Mouse (Mus musculus) effector memory CD4-positive, alpha-beta T cell, adult 5 months (primary cell): ENCODE results near the gene Oaz1. TPM values are rescaled to one million over a fixed set of nuclear protein-coding genes. Genes with fewer than 3 reads are reported as not detected.

Experiments
- polyA plus RNA-seq: library from polyadenylated mRNA; unstranded; fragments of 100-300 nt; shearing (Covaris generic); gene quantifications from one replicate; pipeline ENCODE4 v1.2.1, GENCODE M21; 2017

Oaz1 gene
- 2,107 TPM for polyA plus RNA-seq

DNA sequence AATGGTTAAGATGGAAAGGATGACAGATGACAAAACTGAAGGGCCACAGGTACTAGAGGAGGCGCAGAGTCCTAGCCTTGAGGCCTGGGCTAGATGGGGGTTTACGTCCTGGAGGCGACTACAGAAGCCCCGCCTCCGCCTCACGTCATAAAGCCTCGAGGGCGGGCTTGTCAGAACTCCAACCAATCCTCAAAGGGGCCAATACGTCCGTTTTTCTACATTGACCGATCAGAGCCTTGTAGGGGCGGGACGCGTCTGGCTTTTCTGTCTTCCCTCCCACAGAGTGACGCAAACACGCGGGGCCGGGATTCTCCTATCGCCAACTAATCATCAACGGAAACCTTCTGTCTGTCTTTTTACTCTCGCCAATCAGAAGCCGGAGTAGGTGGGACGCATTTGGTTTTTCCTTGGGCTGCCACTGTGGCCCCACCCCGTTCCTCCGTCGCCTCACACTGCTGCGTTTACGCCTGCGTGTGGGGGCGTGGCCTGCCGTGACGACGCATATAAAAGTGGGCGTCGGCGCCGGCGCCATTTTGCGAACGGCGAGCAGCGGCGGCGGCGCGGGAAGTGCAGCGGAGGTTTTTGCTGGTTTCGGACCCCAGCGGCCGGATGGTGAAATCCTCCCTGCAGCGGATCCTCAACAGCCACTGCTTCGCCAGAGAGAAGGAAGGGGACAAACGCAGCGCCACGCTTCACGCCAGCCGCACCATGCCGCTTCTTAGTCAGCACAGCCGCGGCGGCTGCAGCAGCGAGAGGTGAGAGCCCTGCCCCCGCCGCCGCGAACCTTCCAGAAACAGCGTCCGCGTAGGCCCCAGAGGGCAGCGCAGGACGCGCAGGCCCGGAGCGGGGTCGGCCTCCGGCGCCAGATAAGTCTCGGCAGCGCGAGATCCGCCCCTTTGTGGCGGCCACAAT is at the start of gene Oaz1:
Gene Oaz1 (plus strand): TSS at position 506 of the 912 bp plus-strand sequence.

DNA sequence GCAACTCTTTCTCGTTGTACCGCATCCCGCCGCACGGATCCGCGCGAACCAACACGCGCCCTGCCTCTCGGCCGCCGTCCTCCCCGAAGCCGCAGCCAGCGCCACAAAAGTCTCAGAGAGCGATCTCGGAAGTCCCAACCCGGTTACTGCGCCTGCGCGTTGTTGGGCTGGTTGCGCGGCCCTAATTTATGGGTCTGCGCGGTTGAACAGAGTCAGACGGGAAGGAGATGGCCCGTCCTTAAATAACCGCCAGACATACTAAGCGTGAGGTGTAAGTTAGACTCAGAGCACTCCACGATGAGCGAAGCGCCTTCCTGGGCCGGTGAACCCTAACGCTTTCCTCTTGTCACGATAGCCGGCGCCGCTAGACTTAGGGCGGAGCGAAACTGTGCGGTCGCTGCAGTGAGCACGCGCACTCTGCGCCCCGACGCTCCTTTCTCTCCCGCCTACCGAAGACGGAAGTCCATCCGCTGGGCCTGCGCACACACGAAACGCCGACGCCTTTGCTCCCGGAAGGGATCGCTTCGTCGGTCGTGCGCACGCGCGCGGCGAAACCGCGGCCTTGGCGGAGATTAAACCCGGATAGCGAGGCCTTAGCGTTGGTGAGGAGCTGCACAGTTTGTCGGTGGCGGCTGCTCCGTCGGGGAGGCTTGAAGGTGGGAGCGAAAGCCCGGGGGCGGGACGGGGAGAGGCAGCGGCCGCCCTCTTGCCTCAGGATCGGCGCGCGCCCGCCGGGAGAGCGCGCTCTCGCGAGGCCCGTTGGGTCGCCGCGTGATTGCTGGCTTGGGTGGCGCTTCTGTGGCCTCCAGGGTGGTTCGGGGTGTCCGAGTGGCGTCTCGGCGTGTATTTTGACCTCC is 28.1 kb upstream of the Oaz1 start, which contains the start of the genes Sf3a2 and Plekhj1:
Gene Sf3a2 (plus strand): TSS at position 49 of the 857 bp plus-strand sequence.
Gene Plekhj1 (minus strand): TSS at position 477 of the 857 bp plus-strand sequence.

DNA sequence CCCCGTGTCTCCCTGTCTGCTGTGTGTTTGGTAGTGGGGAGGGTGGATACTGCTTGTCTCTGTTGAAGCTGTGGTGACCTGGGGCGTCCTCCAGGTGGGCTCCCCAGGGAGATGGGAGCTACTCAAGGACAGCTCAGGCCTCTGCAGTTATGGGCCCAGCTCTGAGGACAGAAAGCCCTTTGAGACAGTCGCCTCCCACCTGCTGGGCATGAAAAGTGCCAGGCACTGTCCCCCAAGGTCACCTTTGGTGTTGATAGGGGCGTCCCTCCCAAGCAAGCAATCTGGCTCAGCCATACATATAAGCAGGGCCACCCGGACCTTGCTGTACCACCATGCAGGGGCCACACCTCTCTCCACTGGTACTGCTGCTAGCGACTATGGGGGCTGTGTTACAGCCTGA is 21.5 kb upstream of the Oaz1 start, which contains the start of gene Amh:
Gene Amh (plus strand): TSS at position 328 of the 400 bp plus-strand sequence.

DNA sequence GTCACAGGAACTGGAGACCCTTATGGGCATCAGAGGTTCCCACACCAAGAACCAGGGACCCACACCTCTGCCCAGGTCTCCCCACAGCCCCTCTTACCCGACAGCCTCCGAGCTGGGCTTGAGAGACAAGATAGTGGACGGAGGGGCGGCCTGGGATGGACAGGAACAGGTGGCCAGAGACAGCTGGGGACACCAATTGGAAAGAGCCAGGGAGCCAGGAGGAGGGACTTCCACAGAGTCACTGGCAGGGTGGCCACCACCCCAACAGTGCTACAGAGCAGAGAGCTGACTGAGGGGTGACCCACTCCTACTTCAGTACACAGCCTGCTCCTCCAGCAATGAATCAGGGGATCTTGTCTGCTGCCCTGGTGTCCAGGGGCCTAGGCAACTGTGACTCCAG is 13.1 kb upstream of the Oaz1 start, which contains the start of gene Jsrp1:
Gene Jsrp1 (minus strand): TSS at position 133 of the 400 bp plus-strand sequence.

DNA sequence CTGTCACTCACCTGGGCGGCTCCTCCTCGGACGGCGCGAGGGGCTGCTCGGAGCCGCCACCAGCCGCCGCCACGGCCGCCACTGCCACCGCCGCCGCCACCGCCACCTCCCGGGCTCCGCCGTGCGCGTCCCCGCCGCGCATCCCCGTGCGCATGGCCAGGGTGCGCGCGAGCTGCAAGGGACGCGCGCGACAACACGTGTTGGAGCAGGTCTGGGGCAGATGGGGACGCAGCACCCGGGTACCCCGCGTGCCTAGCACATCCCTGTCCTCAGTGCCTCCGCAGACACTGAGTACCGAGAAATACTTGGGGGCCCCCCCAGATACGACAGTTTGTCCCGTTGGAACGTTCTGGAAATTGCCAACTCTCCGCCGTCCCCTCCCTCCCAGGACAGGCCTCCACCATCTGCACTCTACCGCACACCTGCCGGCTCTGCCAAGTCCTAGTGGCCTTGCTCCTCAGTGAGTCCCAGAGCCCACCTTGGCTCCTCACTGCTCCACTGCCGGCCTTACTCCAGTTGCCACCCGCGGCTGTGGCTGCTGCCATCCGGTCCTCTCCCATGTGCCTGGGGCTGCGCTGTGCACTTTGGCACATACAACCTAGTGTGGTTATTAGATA is 17.6 kb downstream of the Oaz1 start, which contains the start of gene Lingo3:
Gene Lingo3 (minus strand): TSS at position 109 of the 617 bp plus-strand sequence.

DNA sequence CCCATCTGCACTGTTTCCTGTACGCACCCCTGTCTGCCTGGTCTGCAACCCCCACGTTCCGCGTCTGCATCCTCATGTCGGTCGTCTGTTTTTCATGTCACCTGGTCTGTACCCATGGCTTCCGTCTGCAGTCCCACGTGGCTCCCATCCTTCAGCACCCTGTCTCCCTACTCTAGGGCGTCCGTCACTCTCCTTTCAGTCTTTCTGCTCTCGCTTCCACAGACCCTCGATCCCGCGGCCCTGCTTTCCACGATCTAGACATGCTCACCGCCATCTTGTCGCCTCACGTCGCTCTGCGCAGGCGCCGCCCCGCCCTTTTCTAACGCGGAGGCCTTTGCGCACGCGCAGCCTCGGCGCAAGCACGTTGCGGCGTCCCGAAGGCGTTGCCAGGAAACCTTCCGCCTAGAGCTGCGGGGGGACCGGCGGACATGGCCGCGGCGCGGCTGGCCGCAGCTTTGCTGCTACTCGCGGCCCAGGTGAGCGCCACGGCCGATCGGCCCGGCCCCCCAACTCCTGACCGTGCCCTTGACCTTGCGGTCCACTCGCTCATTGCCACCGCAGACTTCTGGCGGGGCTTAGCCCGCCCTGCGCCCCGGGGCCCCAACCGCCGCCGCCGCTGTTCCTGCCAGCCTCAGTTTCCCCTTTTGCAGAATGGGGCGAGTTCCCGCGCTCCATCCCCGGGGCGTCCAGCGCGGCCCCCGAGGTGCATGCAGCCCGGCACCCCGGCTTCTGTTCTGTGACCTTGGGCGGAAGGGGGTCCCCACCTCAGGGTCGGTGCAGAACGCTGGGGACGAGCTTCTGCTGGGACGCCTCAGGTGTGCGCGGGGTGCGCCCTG is 28.7 kb downstream of the Oaz1 start, which contains the start of the genes Lsm7 and Sppl2b:
Gene Lsm7 (minus strand): TSS at position 297 of the 836 bp plus-strand sequence.
Gene Sppl2b (plus strand): TSS at position 363 of the 836 bp plus-strand sequence.

DNA sequence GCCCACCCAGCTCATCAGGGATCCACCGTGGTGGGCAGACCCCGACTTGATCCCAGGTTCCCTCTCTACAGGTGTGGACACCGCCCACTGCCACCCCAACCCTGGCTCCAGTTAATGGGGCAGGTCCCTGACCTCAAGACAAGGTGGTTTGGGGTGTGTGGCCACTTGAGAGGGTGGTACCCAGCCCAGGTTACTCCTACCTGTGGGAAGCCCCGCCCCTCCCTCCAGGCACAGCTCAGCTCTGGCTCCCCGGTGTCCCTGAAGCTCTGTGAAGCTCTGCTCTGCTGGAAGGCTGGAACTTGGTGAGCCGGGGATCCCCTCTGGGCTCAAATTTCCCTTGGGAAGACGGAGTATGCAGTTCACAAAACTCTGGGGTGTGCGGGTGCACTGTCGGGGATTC is 45.1 kb downstream of the Oaz1 start, which contains the start of gene Tmprss9:
Gene Tmprss9 (plus strand): TSS at position 268 of the 400 bp plus-strand sequence.

Other genes starting within 250 kb of the Oaz1 start
- gene Klf16, start 249.3 kb upstream of the Oaz1 start, polyA plus RNA-seq = 18.5 TPM
- 90.9 TPM for gene Abhd17a, start 236.3 kb upstream of the Oaz1 start, polyA plus RNA-seq
- gene Scamp4, start 223.8 kb upstream of the Oaz1 start, polyA plus RNA-seq = 95.7 TPM
- gene Adat3, start 223.8 kb upstream of the Oaz1 start, polyA plus RNA-seq = 7.5 TPM
- gene Gm49322, start 220.6 kb upstream of the Oaz1 start, polyA plus RNA-seq = 8.8 TPM
- gene Csnk1g2, start 203.8 kb upstream of the Oaz1 start, polyA plus RNA-seq = 322 TPM
- gene Btbd2, start 169.6 kb upstream of the Oaz1 start, polyA plus RNA-seq = 23.0 TPM
- 211 TPM for gene Mknk2, start 148.5 kb upstream of the Oaz1 start, polyA plus RNA-seq
- gene Mob3a, start 124.7 kb upstream of the Oaz1 start, polyA plus RNA-seq = 104 TPM
- gene Izumo4, start 124.5 kb upstream of the Oaz1 start, polyA plus RNA-seq = 79.5 TPM
- 74.7 TPM for gene Ap3d1, start 84.4 kb upstream of the Oaz1 start, polyA plus RNA-seq
- 85.2 TPM for gene Dot1l, start 71.5 kb upstream of the Oaz1 start, polyA plus RNA-seq
- 62.8 TPM for gene Sf3a2, start 28.5 kb upstream of the Oaz1 start, polyA plus RNA-seq
- gene Plekhj1, start 28.0 kb upstream of the Oaz1 start, polyA plus RNA-seq = 189 TPM
- not detected for gene Amh, start 21.4 kb upstream of the Oaz1 start, polyA plus RNA-seq
- gene Jsrp1, start 13.2 kb upstream of the Oaz1 start, polyA plus RNA-seq = not detected
- not detected for gene Lingo3, start 17.4 kb downstream of the Oaz1 start, polyA plus RNA-seq
- 80.2 TPM for gene Lsm7, start 28.6 kb downstream of the Oaz1 start, polyA plus RNA-seq
- 19.0 TPM for gene Sppl2b, start 28.6 kb downstream of the Oaz1 start, polyA plus RNA-seq
- not detected for gene Tmprss9, start 45.2 kb downstream of the Oaz1 start, polyA plus RNA-seq
- gene Timm13, start 74.3 kb downstream of the Oaz1 start, polyA plus RNA-seq = 133 TPM
- 12.7 TPM for gene Lmnb2, start 91.6 kb downstream of the Oaz1 start, polyA plus RNA-seq
- gene Gadd45b, start 103.4 kb downstream of the Oaz1 start, polyA plus RNA-seq = 590 TPM
- gene Gng7, start 188.3 kb downstream of the Oaz1 start, polyA plus RNA-seq = 0.67 TPM
- not detected for gene Diras1, start 199.0 kb downstream of the Oaz1 start, polyA plus RNA-seq
- 9.4 TPM for gene Slc39a3, start 210.8 kb downstream of the Oaz1 start, polyA plus RNA-seq
- gene Sgta, start 233.5 kb downstream of the Oaz1 start, polyA plus RNA-seq = 64.8 TPM
- 6.2 TPM for gene Thop1, start 243.4 kb downstream of the Oaz1 start, polyA plus RNA-seq